Mouse (Mus musculus) G1E (cell line): Measurements from ENCODE around the gene Rpusd4.

ENCODE experiments used
- CTCF ChIP-seq: IDR thresholded peaks from 2 replicates; pipeline ENCODE4 v1.5.1; 2012; ENCODE audit warnings: low read depth, low read length, inconsistent platforms, mixed read lengths
- POLR2AphosphoS5 ChIP-seq: IDR thresholded peaks from 2 replicates; pipeline ENCODE4 v1.6.1; 2012; ENCODE audit warnings: low read depth, low read length, inconsistent platforms; ENCODE audit not compliant: insufficient replicate concordance
- TAL1 ChIP-seq: conservative IDR thresholded peaks from 2 replicates; pipeline ENCODE4 v1.6.1; 2012; ENCODE audit warnings: low read depth, low read length, inconsistent platforms, mixed read lengths

DNA sequence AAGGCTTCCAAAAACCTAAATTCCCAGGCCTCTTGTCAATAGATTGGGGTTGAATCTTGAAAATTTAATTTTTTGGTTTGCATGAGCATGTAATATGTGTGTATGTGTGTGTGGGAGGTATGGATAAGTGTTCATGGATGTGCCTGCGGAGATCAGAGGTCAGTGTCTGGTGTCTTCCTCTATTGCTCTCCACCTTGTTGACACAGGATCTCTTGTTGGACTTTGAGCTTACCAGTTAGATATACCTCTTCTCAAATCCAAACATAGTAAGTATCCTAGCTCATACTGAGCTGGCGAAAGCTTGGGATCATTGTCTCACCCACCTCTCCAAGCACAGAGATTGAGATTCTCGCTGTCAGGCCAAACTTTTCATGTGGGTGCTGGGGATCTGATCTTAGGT lies 22.8 kb downstream of the Rpusd4 start:
- TF ChIP-seq CTCF (no peak), POLR2AphosphoS5 (no peak), TAL1 (no peak)
